Mouse (Mus musculus) cortical plate, adult 2 months (tissue): ENCODE results near the gene Dlg5. TPM values are rescaled to one million over a fixed set of nuclear protein-coding genes. Genes with fewer than 3 reads are reported as not detected.

Experiments
- H3K27ac ChIP-seq: fragments of 200-500 bp; 2 replicates; pipeline ENCODE4 v1.5.1; 2012; ENCODE audit warnings: low read length, control low read depth, inconsistent platforms; ENCODE audit not compliant: insufficient read depth
- H3K4me1 ChIP-seq: fragments of 200-500 bp; 2 replicates; pipeline ENCODE4 v1.6.1; 2011; ENCODE audit warnings: low read length; ENCODE audit not compliant: control insufficient read depth, insufficient read depth
- H3K4me3 ChIP-seq: fragments of 200-500 bp; 2 replicates; pipeline ENCODE4 v1.5.1; 2011; ENCODE audit warnings: mild to moderate bottlenecking, low read length, control low read depth; ENCODE audit not compliant: insufficient read depth
- CTCF ChIP-seq: fragments of 200-500 bp; IDR thresholded peaks from 2 replicates; pipeline ENCODE4 v1.5.1; 2011; ENCODE audit warnings: mild to moderate bottlenecking, control low read depth, low read length; ENCODE audit not compliant: insufficient read depth; ENCODE audit errors: extremely low read depth
- POLR2A ChIP-seq: fragments of 200-500 bp; IDR thresholded peaks from 2 replicates; pipeline ENCODE4 v1.6.1; 2011; ENCODE audit warnings: mild to moderate bottlenecking, low read length, control low read depth; ENCODE audit not compliant: insufficient read depth; ENCODE audit errors: extremely low read depth
- polyA plus RNA-seq: library from polyadenylated mRNA; depleted of rRNA; stranded (reverse); fragments of >200 nt; gene quantifications from 2 replicates; pipeline ENCODE4 v1.2.3, GENCODE M21; 2012

Dlg5 gene
- polyA plus RNA-seq, 1 experiment: 26.5 TPM

GRCm38 (mm10) chr14:24200771-24201170 lies 44.9 kb downstream of the Dlg5 start:
- H3K4me3 ChIP-seq: no peak overlapping the region
- H3K4me1 ChIP-seq: peaks cover 12% of the 10 kb centered on the region
- TF ChIP-seq CTCF (no peak), POLR2A (no peak)
- no peak overlapping the region for H3K27ac ChIP-seq

GRCm38 (mm10) chr14:24199732-24200131 lies 46.0 kb downstream of the Dlg5 start:
- peaks cover 9% of the 10 kb centered on the region for H3K4me1 ChIP-seq
- no peak overlapping the region for H3K4me3 ChIP-seq
- no peak for TF ChIP-seq POLR2A
- no peak overlapping the region for H3K27ac ChIP-seq

GRCm38 (mm10) chr14:24197865-24198264 lies 47.9 kb downstream of the Dlg5 start:
- H3K4me3 ChIP-seq: no peak overlapping the region
- no peak for TF ChIP-seq CTCF
- no peak for TF ChIP-seq POLR2A

GRCm38 (mm10) chr14:24196947-24197346 lies 48.8 kb downstream of the Dlg5 start:
- no peak overlapping the region for H3K4me3 ChIP-seq
- peaks cover 5% of the 10 kb centered on the region for H3K4me1 ChIP-seq
- TF ChIP-seq POLR2A (no peak), CTCF (no peak)
- no peak overlapping the region for H3K27ac ChIP-seq

More at GRCm38 (mm10) chr14:24197865-24198264, 47.9 kb downstream of the Dlg5 start:
- no peak overlapping the region for H3K27ac ChIP-seq
- peaks cover 5% of the 10 kb centered on the region for H3K4me1 ChIP-seq

- no peaks in the 10 kb centered on the region for H3K4me1 ChIP-seq
- TF ChIP-seq CTCF: no peak
- no peak for TF ChIP-seq POLR2A
- no peak overlapping the region for H3K4me3 ChIP-seq
These were observed 55.6 kb downstream of the Dlg5 start for GRCm38 (mm10) chr14:24190131-24190530.

GRCm38 (mm10) chr14:24189598-24189997 lies 56.1 kb downstream of the Dlg5 start:
- Histone ChIP-seq H3K27ac (no peak overlapping the region), H3K4me1 (no peaks in the 10 kb centered on the region), H3K4me3 (no peak overlapping the region)
- TF ChIP-seq CTCF (no peak), POLR2A (no peak)

More at GRCm38 (mm10) chr14:24190131-24190530, 55.6 kb downstream of the Dlg5 start:
- no peak overlapping the region for H3K27ac ChIP-seq

- H3K27ac ChIP-seq: no peak overlapping the region
- H3K4me1 ChIP-seq: peaks cover 2% of the 10 kb centered on the region
- no peak overlapping the region for H3K4me3 ChIP-seq
- TF ChIP-seq CTCF: no peak
- no peak for TF ChIP-seq POLR2A
These were observed 60.2 kb downstream of the Dlg5 start for GRCm38 (mm10) chr14:24185514-24185913.

- Histone ChIP-seq H3K27ac (no peak overlapping the region), H3K4me1 (peaks cover 2% of the 10 kb centered on the region), H3K4me3 (no peak overlapping the region)
- TF ChIP-seq POLR2A (no peak), CTCF (no peak)
These were observed 62.8 kb downstream of the Dlg5 start for GRCm38 (mm10) chr14:24182955-24183354.

GRCm38 (mm10) chr14:24181811-24182506 lies 63.8 kb downstream of the Dlg5 start:
- peak; percentile 92 for TF ChIP-seq CTCF
- no peak for TF ChIP-seq POLR2A
- H3K4me1 ChIP-seq: peaks cover 2% of the 10 kb centered on the region
- no peak overlapping the region for H3K27ac ChIP-seq
- no peak overlapping the region for H3K4me3 ChIP-seq

- H3K4me3 ChIP-seq: no peak overlapping the region
- no peak for TF ChIP-seq CTCF
- TF ChIP-seq POLR2A: no peak
- peaks cover 2% of the 10 kb centered on the region for H3K4me1 ChIP-seq
- no peak overlapping the region for H3K27ac ChIP-seq
These were observed 66.2 kb downstream of the Dlg5 start for GRCm38 (mm10) chr14:24179466-24179991.
